Mouse (Mus musculus) frontal cortex, adult (tissue): ENCODE data around the gene Serpinb7.

Experiments
- ATAC-seq: cut with Nextera tagmentation; 2 replicates; pipeline ENCODE4 v1.9.2; 2017; ENCODE audit warnings: mild to moderate bottlenecking, moderate library complexity, mixed read lengths; ENCODE audit not compliant: low TSS enrichment

Gene Serpinb7

GRCm38 (mm10) chr1:107399355-107399754, at the start of gene Serpinb7:
Gene Serpinb7, plus strand, starts transcription at chr1:107399655.
- ATAC-seq: no peak

- ATAC-seq: no peak
These were observed 49.1 kb upstream of the Serpinb7 start for GRCm38 (mm10) chr1:107350392-107350791.

GRCm38 (mm10) chr1:107351115-107351514, 48.3 kb upstream of the Serpinb7 start:
- ATAC-seq: no peak

GRCm38 (mm10) chr1:107353046-107353445, 46.4 kb upstream of the Serpinb7 start:
- no peak for ATAC-seq

GRCm38 (mm10) chr1:107360898-107361297, 38.6 kb upstream of the Serpinb7 start, which contains the start of gene Serpinb11:
Gene Serpinb11, plus strand, starts transcription at chr1:107361198.
- ATAC-seq: no peak

GRCm38 (mm10) chr1:107365973-107366372, 33.5 kb upstream of the Serpinb7 start:
- ATAC-seq: peak; percentile 70

GRCm38 (mm10) chr1:107368944-107369343, 30.5 kb upstream of the Serpinb7 start:
- ATAC-seq: no peak

GRCm38 (mm10) chr1:107376952-107377351, 22.5 kb upstream of the Serpinb7 start:
- no peak for ATAC-seq

- ATAC-seq: no peak
These were observed 21.1 kb upstream of the Serpinb7 start for GRCm38 (mm10) chr1:107378368-107378767.

GRCm38 (mm10) chr1:107381491-107381890, 18.0 kb upstream of the Serpinb7 start:
- no peak for ATAC-seq

- ATAC-seq: no peak
These were observed 17.1 kb upstream of the Serpinb7 start for GRCm38 (mm10) chr1:107382404-107382803.

GRCm38 (mm10) chr1:107384532-107384931, 14.9 kb upstream of the Serpinb7 start:
- ATAC-seq: peak; percentile 97

GRCm38 (mm10) chr1:107389753-107390152, 9.7 kb upstream of the Serpinb7 start:
- no peak for ATAC-seq

GRCm38 (mm10) chr1:107397481-107397880, 2.0 kb upstream of the Serpinb7 start:
- ATAC-seq: no peak

GRCm38 (mm10) chr1:107402082-107402481, 2.6 kb downstream of the Serpinb7 start:
- no peak for ATAC-seq

GRCm38 (mm10) chr1:107414650-107415049, 15.2 kb downstream of the Serpinb7 start:
- ATAC-seq: no peak

GRCm38 (mm10) chr1:107422487-107422886, 23.0 kb downstream of the Serpinb7 start:
- ATAC-seq: no peak

GRCm38 (mm10) chr1:107431253-107431652, 31.8 kb downstream of the Serpinb7 start:
- no peak for ATAC-seq

- ATAC-seq: no peak
These were observed 36.1 kb downstream of the Serpinb7 start for GRCm38 (mm10) chr1:107435528-107435927.

GRCm38 (mm10) chr1:107439462-107439861, 40.0 kb downstream of the Serpinb7 start:
- no peak for ATAC-seq

GRCm38 (mm10) chr1:107445352-107445751, 45.9 kb downstream of the Serpinb7 start:
- no peak for ATAC-seq

- no peak for ATAC-seq
These were observed 47.9 kb downstream of the Serpinb7 start for GRCm38 (mm10) chr1:107447228-107447931.

- no peak for ATAC-seq
These were observed 80.5 kb downstream of the Serpinb7 start for GRCm38 (mm10) chr1:107479909-107480308.

- ATAC-seq: peak; percentile 92
These were observed 82.0 kb downstream of the Serpinb7 start for GRCm38 (mm10) chr1:107481452-107481851.
